Mouse (Mus musculus): ENCODE data around the gene Lcp2.
"Not testable (repeated sequence)": the region's sequence is repeated elsewhere in the genome, so short reads cannot be mapped to it uniquely, and the experiment has no call there.

Gene Lcp2

GRCm38 (mm10) chr11:34086164-34086751 is 39.5 kb downstream of the Lcp2 start:
- no peak for DNase-seq (ENCODE audit: low read depth)

DNA sequence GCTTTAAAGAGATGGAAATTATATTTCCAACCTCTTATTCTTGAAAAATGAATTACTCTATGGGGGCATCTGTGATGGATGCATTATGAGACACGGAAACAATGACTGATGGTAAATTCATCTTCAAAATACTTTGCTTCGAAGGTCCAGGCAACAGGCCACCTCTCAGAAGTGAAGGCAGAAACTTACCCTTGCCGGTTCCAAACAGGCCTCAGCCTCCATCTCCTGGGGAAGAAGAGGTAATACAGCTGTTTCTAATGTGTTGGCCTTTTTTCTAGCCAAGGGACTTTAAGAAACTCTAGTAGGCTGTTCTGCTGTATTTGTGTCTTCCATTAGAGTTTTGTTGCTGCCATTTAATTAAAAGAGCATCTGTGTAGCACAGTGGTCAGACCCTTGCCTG is 40.3 kb downstream of the Lcp2 start:
- DNase-seq (ENCODE audit: low read depth), result peak; percentile 44

DNA sequence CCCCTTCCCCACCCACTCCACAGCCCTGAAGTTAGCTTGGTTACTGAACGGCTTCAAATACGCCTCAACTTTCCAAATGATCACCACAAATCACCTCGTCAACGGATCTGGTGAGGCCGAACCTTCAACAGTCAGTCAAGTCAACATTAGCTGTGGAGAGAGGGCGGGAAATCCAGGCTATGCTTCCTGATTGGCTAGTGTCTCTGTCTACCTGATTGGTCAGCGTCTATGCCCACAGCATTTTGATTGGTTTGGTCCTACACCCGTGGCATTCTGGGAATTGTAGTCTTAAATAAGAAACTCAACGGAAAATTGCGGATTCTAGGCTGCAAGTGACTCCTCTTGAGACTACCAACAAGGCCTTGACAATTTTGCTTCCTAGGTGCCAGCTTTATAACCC is 51.7 kb downstream of the Lcp2 start, which contains the start of gene 4930469K13Rik:
Gene 4930469K13Rik (minus strand): TSS at position 133 of the 400 bp plus-strand sequence.
- peak; percentile 73 for DNase-seq (ENCODE audit: low read depth)

DNA sequence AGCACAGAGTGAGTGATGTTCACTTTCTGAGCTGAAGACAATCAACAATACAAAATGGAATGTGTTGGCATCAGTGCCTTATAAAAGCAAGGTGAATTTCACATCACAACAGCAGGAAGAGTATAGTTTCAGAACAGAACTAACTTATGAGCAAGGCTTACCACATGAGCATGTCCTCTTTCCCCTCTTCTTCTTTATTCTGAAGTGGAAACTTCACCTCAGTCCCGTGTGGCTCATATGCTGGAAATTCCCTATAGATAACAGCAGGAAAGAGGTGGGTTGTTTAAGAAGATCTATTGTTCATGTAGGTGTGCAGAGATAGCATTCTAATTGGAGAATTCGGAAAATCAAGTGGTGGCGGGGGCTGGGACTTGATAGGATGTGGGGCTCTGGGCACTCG is 55.1 kb downstream of the Lcp2 start:
- no peak for DNase-seq (ENCODE audit: low read depth)

DNA sequence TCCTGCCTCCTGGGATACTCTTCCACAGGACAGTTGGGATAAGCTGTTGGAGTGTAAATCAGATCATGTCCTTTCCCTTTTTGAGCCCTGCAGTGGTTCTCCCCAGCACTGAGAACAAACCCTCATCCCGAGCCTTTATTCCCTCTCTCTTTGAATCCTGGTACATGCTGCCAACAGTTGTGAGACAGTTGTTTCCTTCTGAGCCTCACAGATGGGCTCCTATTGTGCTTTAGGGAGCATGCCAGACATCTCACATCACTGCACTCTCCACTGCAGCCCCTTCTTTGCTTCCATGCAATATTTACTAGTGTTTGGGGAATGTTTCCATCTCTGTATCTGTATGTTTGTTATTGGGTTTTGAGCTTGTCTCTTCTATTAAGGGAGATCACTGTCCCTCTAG is 58.2 kb downstream of the Lcp2 start:
- DNase-seq (ENCODE audit: low read depth), result no peak

- no peak for DNase-seq (ENCODE audit: low read depth)
Observed at GRCm38 (mm10) chr11:34109260-34109659, 62.5 kb downstream of the Lcp2 start.

DNA sequence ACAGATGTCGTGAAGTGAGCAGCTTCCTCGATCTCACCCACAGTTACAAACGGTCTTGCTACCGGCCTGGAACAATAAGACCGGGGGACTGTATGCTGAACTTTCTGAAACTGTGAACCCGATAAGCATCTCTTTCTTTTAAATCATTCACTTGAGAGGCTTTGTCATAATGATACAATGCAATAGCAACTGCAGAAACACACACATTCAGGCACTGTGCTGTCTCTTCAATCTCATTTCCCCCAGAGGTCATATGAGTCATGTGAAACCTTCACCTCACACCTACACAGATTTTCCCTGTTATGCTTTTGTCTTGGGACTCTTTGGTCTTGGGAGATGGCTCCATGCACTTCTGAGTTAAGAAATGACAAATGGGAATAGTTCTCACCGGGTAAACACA is 65.2 kb downstream of the Lcp2 start:
- DNase-seq (ENCODE audit: low read depth), result no peak

GRCm38 (mm10) chr11:34112781-34113380 is 66.2 kb downstream of the Lcp2 start:
- DNase-seq (ENCODE audit: low read depth), result no peak

GRCm38 (mm10) chr11:34113760-34114159 is 67.0 kb downstream of the Lcp2 start:
- no peak for DNase-seq (ENCODE audit: low read depth)

- peak; percentile 96 for DNase-seq (ENCODE audit: low read depth)
Observed at GRCm38 (mm10) chr11:34116572-34117135, 69.9 kb downstream of the Lcp2 start.

- DNase-seq (ENCODE audit: low read depth), result no peak
Observed at GRCm38 (mm10) chr11:34117581-34117980, 70.9 kb downstream of the Lcp2 start.

- no peak for DNase-seq (ENCODE audit: low read depth)
Observed at GRCm38 (mm10) chr11:34118319-34118718, 71.6 kb downstream of the Lcp2 start.

DNA sequence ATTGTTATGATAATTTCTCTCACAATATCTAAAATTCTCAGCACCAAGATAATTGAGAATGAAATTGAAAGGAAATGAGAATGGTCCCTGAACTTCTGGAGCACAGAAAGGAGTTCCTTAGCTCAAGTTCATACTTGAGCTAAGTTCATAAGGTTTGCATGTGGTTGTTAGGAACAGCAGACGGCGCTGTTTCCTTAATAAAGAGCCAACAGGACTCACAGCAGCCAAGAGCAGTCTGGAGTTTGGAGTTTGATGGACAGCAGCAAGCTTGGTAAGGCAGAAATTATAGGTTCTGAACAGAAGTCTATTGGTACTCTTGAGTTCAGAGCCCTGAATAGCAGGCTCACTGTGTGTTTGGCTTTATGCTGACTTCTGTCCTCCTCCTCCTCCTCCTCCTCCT is 76.4 kb downstream of the Lcp2 start:
- peak; percentile 86 for DNase-seq (ENCODE audit: low read depth)

DNA sequence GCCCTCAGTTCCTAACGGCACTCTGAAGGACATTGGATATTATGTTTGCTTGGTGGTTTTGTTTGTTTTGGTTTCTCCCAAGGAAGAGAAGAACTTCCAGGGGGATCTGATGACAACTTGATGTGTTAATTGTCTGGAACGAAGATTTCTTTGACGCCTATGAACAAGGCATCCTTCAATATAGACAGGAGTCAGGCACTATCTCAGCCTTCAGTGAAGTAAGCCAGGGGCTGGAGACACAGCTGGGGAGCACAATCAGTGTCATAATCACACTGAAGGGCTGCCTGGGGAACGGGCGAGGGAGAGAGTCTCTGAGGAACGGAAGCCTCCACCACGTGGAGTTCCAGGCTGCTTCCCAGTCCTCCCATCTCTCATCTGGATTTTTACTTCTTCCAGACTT is 78.1 kb downstream of the Lcp2 start:
- DNase-seq (ENCODE audit: low read depth), result no peak

DNA sequence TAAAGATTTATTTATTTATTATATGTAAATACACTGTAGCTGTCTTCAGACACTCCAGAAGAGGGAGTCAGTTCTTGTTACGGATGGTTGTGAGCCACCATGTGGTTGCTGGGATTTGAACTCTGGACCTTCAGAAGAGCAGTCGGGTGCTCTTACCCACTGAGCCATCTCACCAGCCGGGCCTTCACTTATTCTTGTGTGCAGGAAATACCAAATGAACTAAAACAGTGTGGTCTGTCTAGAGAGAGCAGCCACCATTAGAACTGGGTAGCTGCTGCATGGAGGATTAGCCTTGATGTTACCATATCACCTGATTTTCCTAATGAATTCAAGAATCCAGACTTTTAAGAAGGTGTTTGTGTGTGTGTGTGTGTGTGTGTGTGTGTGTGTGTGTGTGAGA is 79.0 kb downstream of the Lcp2 start:
- not testable (repeated sequence) for DNase-seq (ENCODE audit: low read depth)

DNA sequence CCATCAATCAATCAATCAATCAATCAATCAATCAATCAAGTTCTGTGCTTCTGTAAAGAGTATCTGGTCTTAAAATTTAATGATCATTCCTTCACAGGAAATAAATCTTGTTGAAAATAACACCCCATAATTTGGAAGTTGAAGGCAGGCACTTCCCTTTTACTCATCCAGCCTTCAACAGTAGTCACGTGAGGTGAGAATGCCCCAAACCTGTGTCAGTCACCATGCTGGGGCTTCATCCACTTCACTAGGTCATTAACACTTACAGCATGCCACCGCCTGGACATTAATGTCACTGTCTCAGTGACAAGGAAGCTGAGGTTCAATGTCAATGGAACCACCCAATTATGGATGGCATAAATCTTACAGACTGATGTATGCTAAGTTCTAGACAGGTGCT is 81.7 kb downstream of the Lcp2 start:
- no peak for DNase-seq (ENCODE audit: low read depth)

DNA sequence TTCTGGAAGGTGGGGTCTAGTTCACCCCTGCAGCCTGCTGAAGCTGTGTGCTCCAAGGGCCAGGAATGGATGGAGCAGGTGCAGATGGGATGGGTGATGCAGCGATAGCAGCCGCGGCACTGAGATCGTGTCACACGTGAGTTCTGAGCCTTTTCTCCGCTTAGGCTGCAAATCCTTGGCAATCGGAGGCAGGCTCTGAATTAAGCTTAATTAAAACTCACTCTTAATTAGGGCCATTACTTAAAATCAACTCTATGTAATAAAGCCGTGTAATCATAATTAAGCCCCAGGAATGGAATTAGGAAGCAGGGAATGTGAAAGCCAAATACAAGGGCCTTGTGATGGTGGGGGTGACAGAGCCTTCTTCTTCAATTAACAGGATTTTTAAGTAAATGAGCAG is 92.6 kb downstream of the Lcp2 start:
- DNase-seq (ENCODE audit: low read depth), result no peak
